Mouse (Mus musculus): ENCODE results near the gene Nmb. TPM values are rescaled to one million over a fixed set of nuclear protein-coding genes. Genes with fewer than 3 reads are reported as not detected.

Nmb gene
- polyA plus RNA-seq, 2 experiments: 1.3 to 1.9 TPM

GRCm38 (mm10) chr7:80897721-80898120 lies 7.2 kb downstream of the Nmb start:
- H3K27me3 ChIP-seq (ENCODE audit: control insufficient read depth, insufficient read depth, low read length): no peaks in the 10 kb centered on the region
- no peak overlapping the region for H3K27ac ChIP-seq
- no peaks in the 10 kb centered on the region for H3K9me3 ChIP-seq (ENCODE audit: control insufficient read depth, low read length)
- H3K4me2 ChIP-seq (ENCODE audit: low read depth): no peak overlapping the region
- ATAC-seq (ENCODE audit: insufficient read depth) (no peak), DNase-seq (ENCODE audit: low read depth in 3 of 3, low spot score in 3 of 3) (no peak)
- no peak overlapping the region for H3K4me3 ChIP-seq (ENCODE audit: insufficient read depth in 1 of 2, low read depth in 2 of 2, low read length in 2 of 2)
- no peak overlapping the region for H3K9ac ChIP-seq (replicated peaks)
- WGBS (ENCODE audit: insufficient replicate concordance): 71% methylated on average over 4 of the region's 4 CpGs
- TF ChIP-seq EP300 (IDR thresholded peaks at IDR 0.05; ENCODE audit: low read depth) (no peak), CTCF (IDR thresholded peaks at IDR 0.05; ENCODE audit: low read depth) (no peak)
- H3K4me1 ChIP-seq (replicated peaks; ENCODE audit: control insufficient read depth in 2 of 2, insufficient read depth in 2 of 2, low read length in 1 of 2): peaks cover 3 to 6% of the 10 kb centered on the region in 2 experiments
- H3K36me3 ChIP-seq (replicated peaks; ENCODE audit: control insufficient read depth, insufficient read depth, low read depth): peaks cover 23% of the 10 kb centered on the region

DNA sequence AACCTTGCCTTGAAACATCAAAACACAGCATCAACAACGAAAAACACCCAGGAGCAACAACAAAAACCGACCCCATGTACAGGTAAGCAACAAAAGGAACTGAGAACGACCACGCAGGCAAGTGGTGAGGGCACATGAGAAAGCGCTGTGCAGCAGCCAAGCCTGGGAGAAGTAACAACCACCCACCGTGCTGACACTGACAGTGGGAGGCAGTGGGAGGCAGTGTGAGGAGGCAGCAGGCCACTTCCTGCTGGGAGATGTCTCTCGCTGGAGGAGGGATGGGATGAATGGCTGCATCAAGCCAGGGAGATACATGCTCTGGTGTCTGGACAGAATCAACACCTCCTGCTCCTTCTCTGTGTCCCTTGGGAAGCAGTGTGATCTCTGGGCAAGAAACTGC lies 7.7 kb downstream of the Nmb start:
- WGBS (ENCODE audit: insufficient replicate concordance): 78% methylated on average over 7 of the region's 7 CpGs
- peaks cover 27% of the 10 kb centered on the region for H3K36me3 ChIP-seq (replicated peaks; ENCODE audit: control insufficient read depth, insufficient read depth, low read depth)
- no peak overlapping the region for H3K27ac ChIP-seq
- H3K4me2 ChIP-seq (ENCODE audit: low read depth): no peak overlapping the region
- ATAC-seq (ENCODE audit: insufficient read depth) (no peak), DNase-seq (ENCODE audit: low read depth in 3 of 3, low spot score in 3 of 3) (no peak)
- H3K4me3 ChIP-seq (ENCODE audit: insufficient read depth in 1 of 2, low read depth in 2 of 2, low read length in 2 of 2): no peak overlapping the region
- no peak overlapping the region for H3K9ac ChIP-seq (replicated peaks)
- H3K27me3 ChIP-seq (ENCODE audit: control insufficient read depth, insufficient read depth, low read length): no peaks in the 10 kb centered on the region
- TF ChIP-seq CTCF (IDR thresholded peaks at IDR 0.05; ENCODE audit: low read depth) (no peak), EP300 (IDR thresholded peaks at IDR 0.05; ENCODE audit: low read depth) (no peak)
- no peaks in the 10 kb centered on the region for H3K9me3 ChIP-seq (ENCODE audit: control insufficient read depth, low read length)
- H3K4me1 ChIP-seq (replicated peaks; ENCODE audit: control insufficient read depth in 2 of 2, insufficient read depth in 2 of 2, low read length in 1 of 2): peaks cover 3 to 6% of the 10 kb centered on the region in 2 experiments

- H3K4me2 ChIP-seq (ENCODE audit: low read depth): no peak overlapping the region
- WGBS (ENCODE audit: insufficient replicate concordance): 82% methylated on average over 14 of the region's 14 CpGs
- no peak overlapping the region for H3K4me3 ChIP-seq (ENCODE audit: insufficient read depth in 1 of 2, low read depth in 2 of 2, low read length in 2 of 2)
- no peaks in the 10 kb centered on the region for H3K9me3 ChIP-seq (ENCODE audit: control insufficient read depth, low read length)
- ATAC-seq (ENCODE audit: insufficient read depth): no peak
- DNase-seq (ENCODE audit: low read depth in 3 of 3, low spot score in 3 of 3): no peak
- peaks cover 35% of the 10 kb centered on the region for H3K36me3 ChIP-seq (replicated peaks; ENCODE audit: control insufficient read depth, insufficient read depth, low read depth)
- H3K27ac ChIP-seq: no peak overlapping the region
- no peak for TF ChIP-seq CTCF (IDR thresholded peaks at IDR 0.05; ENCODE audit: low read depth)
- TF ChIP-seq EP300 (IDR thresholded peaks at IDR 0.05; ENCODE audit: low read depth): no peak
- no peak overlapping the region for H3K9ac ChIP-seq (replicated peaks)
- H3K4me1 ChIP-seq (replicated peaks; ENCODE audit: control insufficient read depth in 2 of 2, insufficient read depth in 2 of 2, low read length in 1 of 2): no peaks in the 10 kb centered on the region
- no peaks in the 10 kb centered on the region for H3K27me3 ChIP-seq (ENCODE audit: control insufficient read depth, insufficient read depth, low read length)
Observed at GRCm38 (mm10) chr7:80894815-80895519, 9.9 kb downstream of the Nmb start.

- 79% methylated on average over 7 of the region's 7 CpGs for WGBS (ENCODE audit: insufficient replicate concordance)
- H3K36me3 ChIP-seq (replicated peaks; ENCODE audit: control insufficient read depth, insufficient read depth, low read depth): peaks cover 35% of the 10 kb centered on the region
- no peak for DNase-seq (ENCODE audit: low read depth in 3 of 3, low spot score in 3 of 3)
Observed at GRCm38 (mm10) chr7:80894196-80894595, 10.7 kb downstream of the Nmb start.

GRCm38 (mm10) chr7:80893753-80894129 lies 11.1 kb downstream of the Nmb start:
- H3K4me1 ChIP-seq (replicated peaks; ENCODE audit: control insufficient read depth in 2 of 2, insufficient read depth in 2 of 2, low read length in 1 of 2): no peaks in the 10 kb centered on the region; a peak in 1 of 4 replicates
- H3K27me3 ChIP-seq (ENCODE audit: control insufficient read depth, insufficient read depth, low read length): no peaks in the 10 kb centered on the region
- no peak for TF ChIP-seq EP300 (IDR thresholded peaks at IDR 0.05; ENCODE audit: low read depth)
- no peak for TF ChIP-seq CTCF (IDR thresholded peaks at IDR 0.05; ENCODE audit: low read depth)
- no peaks in the 10 kb centered on the region for H3K9me3 ChIP-seq (ENCODE audit: control insufficient read depth, low read length)
- no peak for ATAC-seq (ENCODE audit: insufficient read depth)
- 76% methylated on average over 6 of the region's 6 CpGs for WGBS (ENCODE audit: insufficient replicate concordance)
- no peak overlapping the region for H3K27ac ChIP-seq
- peaks cover 35% of the 10 kb centered on the region for H3K36me3 ChIP-seq (replicated peaks; ENCODE audit: control insufficient read depth, insufficient read depth, low read depth)
- H3K9ac ChIP-seq (replicated peaks): no peak overlapping the region
- H3K4me2 ChIP-seq (ENCODE audit: low read depth): no peak overlapping the region
- H3K4me3 ChIP-seq (ENCODE audit: insufficient read depth in 1 of 2, low read depth in 2 of 2, low read length in 2 of 2): no peak overlapping the region
- DNase-seq (ENCODE audit: low read depth in 3 of 3, low spot score in 3 of 3): no peak

More at GRCm38 (mm10) chr7:80894196-80894595, 10.7 kb downstream of the Nmb start:
- no peak for ATAC-seq (ENCODE audit: insufficient read depth)
- H3K9ac ChIP-seq (replicated peaks): no peak overlapping the region
- no peaks in the 10 kb centered on the region for H3K9me3 ChIP-seq (ENCODE audit: control insufficient read depth, low read length)
- H3K27ac ChIP-seq: no peak overlapping the region
- no peaks in the 10 kb centered on the region for H3K27me3 ChIP-seq (ENCODE audit: control insufficient read depth, insufficient read depth, low read length)
- no peak overlapping the region for H3K4me3 ChIP-seq (ENCODE audit: insufficient read depth in 1 of 2, low read depth in 2 of 2, low read length in 2 of 2)
- TF ChIP-seq CTCF (IDR thresholded peaks at IDR 0.05; ENCODE audit: low read depth) (no peak), EP300 (IDR thresholded peaks at IDR 0.05; ENCODE audit: low read depth) (no peak)
- no peak overlapping the region for H3K4me2 ChIP-seq (ENCODE audit: low read depth)
- H3K4me1 ChIP-seq (replicated peaks; ENCODE audit: control insufficient read depth in 2 of 2, insufficient read depth in 2 of 2, low read length in 1 of 2): no peaks in the 10 kb centered on the region; a peak in 1 of 4 replicates
